Mouse (Mus musculus): ENCODE measurements around the gene Glp2r.

The Glp2r gene

GRCm38 (mm10) chr11:67771053-67771452 is at the start of gene Glp2r:
Gene Glp2r, minus strand, starts transcription at chr11:67771153.
- no peak for DNase-seq (ENCODE audit: extremely low spot score)

GRCm38 (mm10) chr11:67820221-67820620 is 49.3 kb upstream of the Glp2r start:
- peak; percentile 65 for DNase-seq (ENCODE audit: extremely low spot score)

DNA sequence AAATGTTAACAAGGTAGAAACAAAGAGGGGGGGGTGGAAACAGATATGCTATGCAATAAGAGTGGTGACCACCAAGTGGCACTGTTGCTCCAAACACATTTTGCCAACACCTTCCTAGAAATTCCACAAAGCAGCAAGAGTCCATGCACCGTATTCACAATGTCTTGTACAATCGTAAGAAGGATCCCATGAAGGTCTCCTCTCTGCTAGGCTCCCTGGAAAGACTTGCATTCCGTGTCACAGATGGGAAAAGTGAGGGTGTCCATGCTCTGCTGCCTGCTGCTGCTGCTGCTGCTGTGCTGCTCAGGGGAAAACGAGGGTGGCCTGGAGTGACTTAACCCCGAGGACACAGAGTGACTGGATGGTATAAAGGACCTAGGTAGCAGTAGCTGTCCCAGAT is 48.7 kb upstream of the Glp2r start:
- DNase-seq (ENCODE audit: extremely low spot score), result peak; percentile 67

GRCm38 (mm10) chr11:67811535-67811934 is 40.6 kb upstream of the Glp2r start:
- no peak for DNase-seq (ENCODE audit: extremely low spot score)

GRCm38 (mm10) chr11:67808051-67808450 is 37.1 kb upstream of the Glp2r start:
- DNase-seq (ENCODE audit: extremely low spot score), result no peak

GRCm38 (mm10) chr11:67806832-67807597 is 36.1 kb upstream of the Glp2r start:
- DNase-seq (ENCODE audit: extremely low spot score), result no peak

GRCm38 (mm10) chr11:67805538-67805937 is 34.6 kb upstream of the Glp2r start:
- no peak for DNase-seq (ENCODE audit: extremely low spot score)

- no peak for DNase-seq (ENCODE audit: extremely low spot score)
Observed at GRCm38 (mm10) chr11:67801169-67801568, 30.2 kb upstream of the Glp2r start.

DNA sequence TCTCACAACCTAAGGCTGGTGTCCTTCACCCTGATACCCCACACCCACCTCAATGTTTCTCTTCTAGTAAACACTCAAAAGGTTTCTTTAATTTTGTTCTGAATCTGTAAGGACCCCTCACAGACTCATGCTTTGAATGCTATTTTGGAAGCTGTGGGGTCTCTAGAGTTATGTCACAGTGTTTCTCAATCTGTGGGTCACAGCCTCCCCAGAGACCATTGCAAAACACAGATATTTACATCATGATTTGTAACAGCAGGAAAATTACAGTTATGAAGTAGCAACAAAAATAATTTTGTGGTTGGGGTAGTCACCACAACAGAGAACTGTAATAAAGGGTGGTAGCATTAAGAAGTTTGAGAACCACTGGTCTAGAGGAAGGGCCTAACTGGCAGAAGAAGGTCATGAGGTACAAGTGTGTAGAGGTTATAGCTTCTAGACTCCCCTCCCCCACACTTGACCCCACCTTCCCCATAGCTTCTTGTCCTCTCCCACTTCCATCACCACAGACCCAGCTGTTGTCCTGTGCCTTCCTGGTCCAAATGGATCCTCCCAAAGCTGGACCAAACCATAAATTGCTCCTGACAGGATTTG is 29.3 kb upstream of the Glp2r start:
- DNase-seq (ENCODE audit: extremely low spot score), result no peak

- DNase-seq (ENCODE audit: extremely low spot score), result no peak
Observed at GRCm38 (mm10) chr11:67797931-67798330, 27.0 kb upstream of the Glp2r start, which contains the start of gene Dhrs7c. Gene Dhrs7c, plus strand, starts transcription at chr11:67798187.

DNA sequence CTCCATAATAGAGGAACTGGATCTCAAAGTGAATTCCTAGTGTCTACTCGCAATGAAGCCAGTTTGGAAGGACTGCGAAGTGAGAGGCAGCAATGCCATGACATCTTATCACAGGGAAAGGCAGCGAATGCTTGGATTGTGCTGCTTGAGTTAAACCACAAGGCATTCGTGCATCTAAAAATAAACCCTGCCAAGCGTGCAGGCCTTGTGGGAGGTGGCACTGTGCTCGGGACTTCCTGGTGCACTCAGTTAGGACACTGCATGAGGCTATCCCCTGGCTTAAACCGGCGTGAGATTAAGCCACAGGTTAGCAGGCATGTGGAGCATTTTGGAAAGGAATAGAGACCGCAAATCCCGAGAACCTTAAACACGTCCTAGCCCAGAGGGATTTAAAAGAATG is 19.2 kb upstream of the Glp2r start:
- no peak for DNase-seq (ENCODE audit: extremely low spot score)

DNA sequence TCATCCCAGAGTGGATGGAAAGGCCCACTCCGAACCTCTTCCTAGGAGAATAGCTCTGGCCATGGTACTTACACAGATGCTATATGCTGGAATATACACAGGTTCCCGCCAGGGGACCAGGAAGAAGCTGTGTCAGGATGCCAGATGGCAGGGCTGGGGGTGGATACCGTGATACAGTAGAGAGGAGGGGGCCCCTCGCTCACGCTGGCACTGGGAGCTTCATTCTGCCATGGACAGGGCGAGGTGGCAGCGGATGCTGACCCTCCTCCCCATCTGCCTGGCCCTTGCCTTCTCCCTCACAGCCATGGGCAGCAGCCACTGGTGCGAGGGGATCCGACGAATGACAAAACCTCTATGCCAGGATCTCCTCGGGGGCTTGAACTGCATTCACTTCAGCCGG is 3.4 kb upstream of the Glp2r start, which contains the start of gene Gsg1l2:
TSS of gene Gsg1l2 (plus strand) at position 230 of the 400 bp plus-strand sequence.
- no peak for DNase-seq (ENCODE audit: extremely low spot score)

- DNase-seq (ENCODE audit: extremely low spot score), result peak; percentile 58
Observed at GRCm38 (mm10) chr11:67772577-67772976, 1.6 kb upstream of the Glp2r start.

DNA sequence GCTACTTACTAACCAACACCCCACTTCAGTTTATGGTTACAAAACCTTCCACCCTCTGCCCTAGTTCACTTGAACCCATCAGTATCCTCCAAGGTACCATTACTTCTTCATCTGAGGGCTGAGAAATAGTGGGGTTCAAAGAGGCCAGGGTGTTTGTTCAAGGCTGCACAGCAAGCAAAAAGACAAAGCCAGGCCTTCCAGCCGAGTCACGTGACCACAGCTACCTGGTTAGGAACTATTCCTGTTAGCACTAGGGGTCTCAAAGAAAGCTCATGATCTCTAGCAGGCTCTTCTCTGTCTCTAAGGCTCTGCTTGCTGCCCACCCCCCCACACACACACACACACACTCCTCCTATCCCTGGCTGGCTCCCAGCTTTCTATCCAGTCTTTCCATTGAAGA is 738 bp upstream of the Glp2r start:
- no peak for DNase-seq (ENCODE audit: extremely low spot score)

- no peak for DNase-seq (ENCODE audit: extremely low spot score)
Observed at GRCm38 (mm10) chr11:67757373-67758167, 13.4 kb downstream of the Glp2r start.

GRCm38 (mm10) chr11:67756287-67756686 is 14.7 kb downstream of the Glp2r start:
- no peak for DNase-seq (ENCODE audit: extremely low spot score)

DNA sequence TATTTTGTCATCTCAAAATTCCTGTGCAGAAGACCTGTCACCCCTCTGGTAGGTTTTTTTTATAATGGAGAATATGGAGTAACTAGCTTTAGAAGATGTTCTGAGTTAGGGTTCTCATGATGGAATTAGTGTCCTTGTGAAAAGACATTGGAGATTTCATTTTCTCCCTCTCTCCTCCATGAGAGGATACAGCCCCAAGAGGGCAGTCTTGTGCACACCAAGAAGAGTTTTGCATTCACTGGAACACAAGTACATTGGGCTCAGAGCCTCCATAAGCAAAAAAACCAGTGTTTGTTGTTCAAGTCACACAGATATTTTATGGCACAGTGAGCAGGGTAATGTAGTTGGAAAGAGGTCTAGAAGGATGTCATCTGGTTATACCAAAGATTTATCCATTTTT is 29.4 kb downstream of the Glp2r start:
- no peak for DNase-seq (ENCODE audit: extremely low spot score)

- DNase-seq (ENCODE audit: extremely low spot score), result no peak
Observed at GRCm38 (mm10) chr11:67738846-67739490, 32.0 kb downstream of the Glp2r start.

DNA sequence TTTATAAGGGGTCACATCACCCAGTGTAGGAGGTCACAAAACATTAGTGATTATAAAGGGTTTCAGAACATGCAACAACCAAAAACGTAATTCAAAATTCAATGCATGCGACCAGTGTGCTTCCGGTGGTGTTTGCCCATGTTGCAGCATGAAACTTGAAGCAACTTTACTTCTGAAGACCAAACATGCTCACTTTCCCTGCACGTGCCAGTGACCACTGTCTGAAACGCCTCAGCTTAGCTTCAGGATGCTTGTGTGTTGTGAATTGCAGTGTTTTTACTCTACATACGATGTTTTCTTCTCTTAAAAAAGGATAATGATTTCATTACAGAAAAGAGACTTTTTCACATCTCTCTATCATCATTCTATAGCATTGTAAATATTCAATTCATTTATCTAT is 32.6 kb downstream of the Glp2r start:
- DNase-seq (ENCODE audit: extremely low spot score), result no peak

GRCm38 (mm10) chr11:67734597-67734996 is 36.4 kb downstream of the Glp2r start:
- DNase-seq (ENCODE audit: extremely low spot score), result no peak

- DNase-seq (ENCODE audit: extremely low spot score), result no peak
Observed at GRCm38 (mm10) chr11:67733726-67734125, 37.2 kb downstream of the Glp2r start.

DNA sequence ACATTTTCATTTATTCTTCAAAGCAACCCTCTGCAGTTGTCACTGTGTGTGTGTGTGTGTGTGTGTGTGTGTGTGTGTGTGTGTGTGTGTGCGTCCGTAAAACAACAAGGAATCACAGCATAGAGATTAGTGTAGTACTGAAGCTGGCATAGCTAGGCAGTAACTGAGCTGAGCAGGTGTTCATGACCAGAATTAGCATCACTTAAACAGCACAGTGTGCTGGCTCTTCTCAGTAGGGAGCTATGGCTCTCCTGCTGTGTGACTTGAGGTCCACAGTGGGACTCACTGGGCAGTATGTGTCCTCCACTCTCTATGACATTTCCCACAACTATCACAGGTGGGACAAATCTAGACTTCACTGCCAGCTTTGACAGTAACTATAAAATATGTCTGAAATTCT is 39.9 kb downstream of the Glp2r start:
- DNase-seq (ENCODE audit: extremely low spot score), result no peak

All from embryo, embryonic 9.5 days (tissue).